In the genomic region with DNA sequence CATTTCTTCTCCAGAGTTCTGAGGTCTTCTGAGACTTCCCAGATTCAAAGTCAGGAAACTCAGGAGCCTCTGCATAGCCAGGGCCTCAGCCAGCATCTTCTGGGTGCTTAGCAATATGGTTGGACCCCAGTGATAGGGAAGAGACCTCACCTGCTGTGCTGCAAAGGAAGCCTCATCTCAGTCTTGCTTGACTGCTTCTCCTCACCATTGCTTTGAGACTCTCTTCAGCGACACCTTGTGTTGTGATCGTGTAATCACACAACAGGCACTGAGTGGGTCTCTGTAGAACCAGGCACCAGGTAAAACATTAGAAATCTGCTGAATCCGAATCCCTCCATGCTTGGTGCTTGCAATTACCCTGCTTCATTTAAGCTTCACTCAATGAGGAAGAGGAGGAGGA, we compare ENCODE assay signal across 8 mouse cellular contexts.
DNase-seq lines count a peak whose midpoint lies in the region; ATAC-seq and TF ChIP-seq lines count a peak whose summit lies in the region.
"Had no signal": no experiment of that assay in that cellular context is flagged by ENCODE, and none has a peak within 500 bp of the region (broad histone marks: within the 10 kb centered on the region; RNA-seq: fewer than 3 reads in every experiment).

No protein-coding gene starts in this region.

- H3K9me3 ChIP-seq in ES-E14 (ENCODE audit: control insufficient read depth, insufficient read depth, low read depth, low read length), result no peaks in the 10 kb centered on the region
- H3K9me3 ChIP-seq: midbrain, embryonic 12.5 days had no signal

- no peak for TF ChIP-seq POLR2A in brain, embryonic 14.5 days (IDR thresholded peaks at IDR 0.05; ENCODE audit: borderline replicate concordance, extremely low read depth, insufficient read depth, insufficient read length, poor library complexity, severe bottlenecking)

- no peak overlapping the region for H3K9ac ChIP-seq in ES-E14 (ENCODE audit: insufficient read depth, low read depth, low read length, poor library complexity, severe bottlenecking)
- H3K9ac ChIP-seq: midbrain, embryonic 12.5 days had no signal

- H3K27ac ChIP-seq in ES-E14 (ENCODE audit: insufficient read depth, low read depth, low read length, poor library complexity, severe bottlenecking), result no peak overlapping the region
- H3K27ac ChIP-seq: midbrain, embryonic 12.5 days had no signal

- H3K4me3 ChIP-seq in ES-E14 (ENCODE audit: insufficient read depth in 1 of 2, low read depth in 1 of 2, low read length in 2 of 2, poor library complexity in 1 of 2, severe bottlenecking in 1 of 2), result no peak overlapping the region
- H3K4me3 ChIP-seq: midbrain, embryonic 12.5 days had no signal

- intact Hi-C loops in left cerebral cortex, postnatal 14 days (cut with DNase I), result loop anchor here (2.0 to 10.0 kb wide), 5 partner anchors 122 to 335 kb away; a partner anchor contains a TSS
- intact Hi-C loops in left cerebral cortex, postnatal 4 days (cut with DNase I), result loop anchor here (10.0 kb wide), 3 partner anchors 182 to 292 kb away; no protein-coding TSS in a partner anchor

- in situ Hi-C loops in ES-E14 (cut with MboI; ENCODE audit: low sequenced_read_pairs in 2 of 2, unreplicated experiment in 2 of 2), result no loop called here

- H3K36me3 ChIP-seq in ES-E14 (ENCODE audit: control insufficient read depth, insufficient read depth, low read length, poor library complexity, severe bottlenecking), result no peaks in the 10 kb centered on the region
- H3K36me3 ChIP-seq: midbrain, embryonic 12.5 days had no signal

- H3K4me1 ChIP-seq in ES-E14 (ENCODE audit: control insufficient read depth in 2 of 2, insufficient read depth in 2 of 2, low read length in 2 of 2, poor library complexity in 1 of 2), result no peaks in the 10 kb centered on the region
- H3K4me1 ChIP-seq: midbrain, embryonic 12.5 days had no signal

- TF ChIP-seq CTCF in brain, embryonic 14.5 days (IDR thresholded peaks at IDR 0.05; ENCODE audit: borderline replicate concordance, extremely low read depth, insufficient read depth, insufficient read length), result peak; percentile 66; the same call in 1 of the 2 replicates

- DNase-seq in left cerebral cortex, postnatal 14 days (ENCODE audit: low spot score in 2 of 2), result peak; percentile 37
- DNase-seq in left cerebral cortex, postnatal 4 days, result no peak
- peak; percentile 35 for DNase-seq in ES-E14 (ENCODE audit: low read depth, low spot score)
- DNase-seq in brain, embryonic 14.5 days (ENCODE audit: low read depth), result peak; percentile 41
- DNase-seq in kidney, postnatal 10 days, result peak; percentile 53
- no peak for DNase-seq in right cerebral cortex, postnatal 10 days (ENCODE audit: low spot score in 2 of 2)

- ATAC-seq in erythroid progenitor cell, adult 5-6 weeks (replicated peaks; ENCODE audit: low FRiP score, poor library complexity, severe bottlenecking), result no peak

TF ChIP-seq in ES-E14, 5 proteins besides CTCF, POLR2A, EP300 and RAD21:
- TF ChIP-seq ZC3H11A (IDR thresholded peaks at IDR 0.05; ENCODE audit: borderline replicate concordance, low read depth, low read length) (peak; percentile 35), CHD2 (IDR thresholded peaks at IDR 0.05; ENCODE audit: low read depth, low read length) (no peak)

Comparison
In these comparisons a context has a peak if more than half of its experiments do, and no peak if none do; other contexts are left out.
1. DNase-seq: peak in left cerebral cortex, postnatal 14 days (2 of 2), ES-E14 (single experiment), brain, embryonic 14.5 days (single experiment) and kidney, postnatal 10 days (single experiment); none in left cerebral cortex, postnatal 4 days (single experiment) and right cerebral cortex, postnatal 10 days (0 of 2).